Mouse (Mus musculus): ENCODE measurements at regions not wholly inside any gene's neighbourhood (a gene's known extent, or its start where the extent isn't known, plus 50 kb on each side); places are given as distances from the start of the nearest gene placed in this dataset.

DNA sequence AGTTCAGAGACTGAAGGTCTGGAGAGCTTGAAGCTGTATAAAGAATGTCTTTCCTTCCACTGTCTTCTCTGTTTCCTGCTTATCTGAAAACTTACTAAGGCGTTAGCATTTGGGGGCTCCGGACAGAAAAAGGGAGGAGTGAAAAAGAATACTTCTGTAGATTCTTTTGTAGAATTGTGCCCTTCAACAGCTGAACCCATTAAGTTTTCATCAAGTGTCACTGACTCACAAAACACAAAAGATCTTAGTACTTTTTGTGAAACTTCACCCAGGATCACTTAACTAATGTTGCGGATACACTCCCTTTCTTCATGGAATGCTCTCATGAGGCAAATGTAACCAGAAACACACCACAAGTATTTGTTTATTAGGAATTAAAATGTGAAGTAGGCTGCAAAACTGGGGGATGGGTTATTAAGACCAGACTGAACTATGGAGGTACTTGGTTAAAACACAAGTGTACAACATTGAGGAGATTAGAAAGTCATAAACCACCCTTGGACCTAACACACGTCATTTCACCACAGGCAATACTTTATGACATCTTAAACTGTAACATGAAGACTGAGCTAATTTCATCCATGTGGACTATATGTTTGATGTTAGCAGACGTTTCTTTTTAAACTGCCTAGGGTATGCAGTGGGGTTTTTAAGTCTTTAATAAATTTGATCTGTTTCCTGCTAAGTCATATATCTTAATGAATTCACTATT, 225.1 kb downstream of the Aldoart1 start:
- TF ChIP-seq CTCF (conservative IDR thresholded peaks at IDR 0.05; ENCODE audit: low read length) (no peak), NANOG (IDR thresholded peaks at IDR 0.05; ENCODE audit: borderline replicate concordance, low read length) (no peak), POU5F1 (IDR thresholded peaks at IDR 0.05; ENCODE audit: borderline replicate concordance, low read length) (no peak)

All from E14TG2a.4 (cell line).